Mouse (Mus musculus): ENCODE data around the gene Gm4553. TPM values are rescaled to one million over a fixed set of nuclear protein-coding genes. Genes with fewer than 3 reads are reported as not detected.
"Not testable (repeated sequence)": the region's sequence is repeated elsewhere in the genome, so short reads cannot be mapped to it uniquely, and the experiment has no call there.

Gene Gm4553
- total RNA-seq, 1 experiment: not detected

DNA sequence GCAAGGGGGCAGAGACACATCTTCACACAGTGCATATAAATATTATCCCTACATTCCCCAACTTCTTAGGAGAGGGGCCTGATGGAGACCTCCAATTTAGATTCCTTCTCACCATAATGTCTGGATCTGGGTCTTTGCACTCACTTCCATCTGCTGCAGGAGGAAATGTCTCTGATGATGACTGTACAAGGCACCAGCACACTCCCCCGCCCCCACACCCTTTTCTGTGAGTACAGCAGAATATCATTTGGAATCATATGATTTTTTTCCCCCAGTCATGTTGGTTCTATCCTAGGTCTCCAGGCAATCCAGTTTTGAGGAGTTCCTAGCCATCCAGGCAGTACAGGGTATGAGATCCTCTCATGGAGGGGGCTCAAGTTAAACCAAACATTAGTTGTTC, 13.1 kb upstream of the Gm4553 start:
- Histone ChIP-seq H3K4me1 (ENCODE audit: control insufficient read depth in 2 of 2, insufficient read depth in 2 of 2, low read length in 2 of 2, poor library complexity in 1 of 2) (no peaks in the 10 kb centered on the region), H3K27ac (ENCODE audit: insufficient read depth, low read depth, low read length, poor library complexity, severe bottlenecking) (no peak overlapping the region), H3K36me3 (ENCODE audit: control insufficient read depth, insufficient read depth, low read length, poor library complexity, severe bottlenecking) (no peaks in the 10 kb centered on the region), H3K9me3 (ENCODE audit: control insufficient read depth, insufficient read depth, low read depth, low read length) (no peaks in the 10 kb centered on the region), H3K4me3 (ENCODE audit: insufficient read depth in 1 of 2, low read depth in 1 of 2, low read length in 2 of 2, poor library complexity in 1 of 2, severe bottlenecking in 1 of 2) (no peak overlapping the region), H3K9ac (ENCODE audit: insufficient read depth, low read depth, low read length, poor library complexity, severe bottlenecking) (no peak overlapping the region)
- no peak for DNase-seq (ENCODE audit: low read depth, low spot score)
- in situ Hi-C loops (cut with MboI; ENCODE audit: low sequenced_read_pairs in 2 of 2, unreplicated experiment in 2 of 2): no loop called here
- TF ChIP-seq HCFC1 (IDR thresholded peaks at IDR 0.05; ENCODE audit: borderline replicate concordance, insufficient read depth, low read length) (no peak), MAFK (IDR thresholded peaks at IDR 0.05; ENCODE audit: insufficient read depth, low read depth, low read length) (no peak), CHD2 (IDR thresholded peaks at IDR 0.05; ENCODE audit: low read depth, low read length) (no peak), ZC3H11A (IDR thresholded peaks at IDR 0.05; ENCODE audit: borderline replicate concordance, low read depth, low read length) (no peak), ZNF384 (IDR thresholded peaks at IDR 0.05; ENCODE audit: low read depth, low read length) (no peak)

- H3K9ac ChIP-seq (ENCODE audit: insufficient read depth, low read depth, low read length, poor library complexity, severe bottlenecking); in situ Hi-C loops (cut with MboI; ENCODE audit: low sequenced_read_pairs in 2 of 2, unreplicated experiment in 2 of 2); H3K4me3 ChIP-seq (ENCODE audit: insufficient read depth in 1 of 2, low read depth in 1 of 2, low read length in 2 of 2, poor library complexity in 1 of 2, severe bottlenecking in 1 of 2); H3K4me1 ChIP-seq (ENCODE audit: control insufficient read depth in 2 of 2, insufficient read depth in 2 of 2, low read length in 2 of 2, poor library complexity in 1 of 2); DNase-seq (ENCODE audit: low read depth, low spot score); H3K36me3 ChIP-seq (ENCODE audit: control insufficient read depth, insufficient read depth, low read length, poor library complexity, severe bottlenecking); H3K27ac ChIP-seq (ENCODE audit: insufficient read depth, low read depth, low read length, poor library complexity, severe bottlenecking); H3K9me3 ChIP-seq (ENCODE audit: control insufficient read depth, insufficient read depth, low read depth, low read length): not testable (repeated sequence)
These were observed 10.4 kb upstream of the Gm4553 start, which contains the start of gene Krtap5-2 for GRCm38 (mm10) chr7:142175905-142176304. Gene Krtap5-2 (minus strand): TSS chr7:142176005.

DNA sequence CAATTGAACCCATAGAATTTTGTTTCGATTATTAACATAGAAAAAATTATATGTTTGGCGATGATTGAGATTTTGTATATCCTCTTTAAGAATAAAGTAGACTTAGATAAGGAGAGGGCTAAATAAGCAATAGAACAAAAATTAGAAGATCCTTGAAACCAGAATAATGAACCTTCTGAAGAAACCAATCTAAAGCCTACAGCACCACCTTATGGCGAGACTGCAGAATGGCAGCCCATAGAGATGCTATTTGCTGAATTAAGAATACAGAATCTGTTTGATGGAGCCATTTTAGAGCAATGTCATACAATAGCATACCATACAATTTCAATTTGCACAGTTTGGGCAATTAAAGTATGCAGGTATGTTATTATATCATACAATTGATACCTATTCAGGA, 4.3 kb upstream of the Gm4553 start:
- DNase-seq (ENCODE audit: low read depth, low spot score): peak; percentile 20
- no peak overlapping the region for H3K4me3 ChIP-seq (ENCODE audit: insufficient read depth in 1 of 2, low read depth in 1 of 2, low read length in 2 of 2, poor library complexity in 1 of 2, severe bottlenecking in 1 of 2)
- H3K36me3 ChIP-seq (ENCODE audit: control insufficient read depth, insufficient read depth, low read length, poor library complexity, severe bottlenecking): no peaks in the 10 kb centered on the region
- no peaks in the 10 kb centered on the region for H3K4me1 ChIP-seq (ENCODE audit: control insufficient read depth in 2 of 2, insufficient read depth in 2 of 2, low read length in 2 of 2, poor library complexity in 1 of 2)
- TF ChIP-seq MAFK (IDR thresholded peaks at IDR 0.05; ENCODE audit: insufficient read depth, low read depth, low read length) (no peak), HCFC1 (IDR thresholded peaks at IDR 0.05; ENCODE audit: borderline replicate concordance, insufficient read depth, low read length) (no peak), ZC3H11A (IDR thresholded peaks at IDR 0.05; ENCODE audit: borderline replicate concordance, low read depth, low read length) (0 out of 2 replicates have a peak, but pooled peaks have one; percentile 29), CHD2 (IDR thresholded peaks at IDR 0.05; ENCODE audit: low read depth, low read length) (no peak), ZNF384 (IDR thresholded peaks at IDR 0.05; ENCODE audit: low read depth, low read length) (no peak)
- H3K9ac ChIP-seq (ENCODE audit: insufficient read depth, low read depth, low read length, poor library complexity, severe bottlenecking): no peak overlapping the region
- in situ Hi-C loops (cut with MboI; ENCODE audit: low sequenced_read_pairs in 2 of 2, unreplicated experiment in 2 of 2): no loop called here
- no peak overlapping the region for H3K27ac ChIP-seq (ENCODE audit: insufficient read depth, low read depth, low read length, poor library complexity, severe bottlenecking)
- H3K9me3 ChIP-seq (ENCODE audit: control insufficient read depth, insufficient read depth, low read depth, low read length): no peaks in the 10 kb centered on the region

- no peak overlapping the region for H3K27ac ChIP-seq (ENCODE audit: insufficient read depth, low read depth, low read length, poor library complexity, severe bottlenecking)
- H3K4me3 ChIP-seq (ENCODE audit: insufficient read depth in 1 of 2, low read depth in 1 of 2, low read length in 2 of 2, poor library complexity in 1 of 2, severe bottlenecking in 1 of 2): no peak overlapping the region
- in situ Hi-C loops (cut with MboI; ENCODE audit: low sequenced_read_pairs in 2 of 2, unreplicated experiment in 2 of 2): no loop called here
- no peaks in the 10 kb centered on the region for H3K4me1 ChIP-seq (ENCODE audit: control insufficient read depth in 2 of 2, insufficient read depth in 2 of 2, low read length in 2 of 2, poor library complexity in 1 of 2)
- H3K9me3 ChIP-seq (ENCODE audit: control insufficient read depth, insufficient read depth, low read depth, low read length): no peaks in the 10 kb centered on the region
- H3K9ac ChIP-seq (ENCODE audit: insufficient read depth, low read depth, low read length, poor library complexity, severe bottlenecking): no peak overlapping the region
- no peak for TF ChIP-seq ZNF384 (IDR thresholded peaks at IDR 0.05; ENCODE audit: low read depth, low read length)
- no peak for TF ChIP-seq HCFC1 (IDR thresholded peaks at IDR 0.05; ENCODE audit: borderline replicate concordance, insufficient read depth, low read length)
- no peak for TF ChIP-seq CHD2 (IDR thresholded peaks at IDR 0.05; ENCODE audit: low read depth, low read length)
- no peak for TF ChIP-seq ZC3H11A (IDR thresholded peaks at IDR 0.05; ENCODE audit: borderline replicate concordance, low read depth, low read length)
- no peak for TF ChIP-seq MAFK (IDR thresholded peaks at IDR 0.05; ENCODE audit: insufficient read depth, low read depth, low read length)
- no peak for DNase-seq (ENCODE audit: low read depth, low spot score)
- no peaks in the 10 kb centered on the region for H3K36me3 ChIP-seq (ENCODE audit: control insufficient read depth, insufficient read depth, low read length, poor library complexity, severe bottlenecking)
These were observed 6.2 kb downstream of the Gm4553 start for GRCm38 (mm10) chr7:142159366-142159765.

DNA sequence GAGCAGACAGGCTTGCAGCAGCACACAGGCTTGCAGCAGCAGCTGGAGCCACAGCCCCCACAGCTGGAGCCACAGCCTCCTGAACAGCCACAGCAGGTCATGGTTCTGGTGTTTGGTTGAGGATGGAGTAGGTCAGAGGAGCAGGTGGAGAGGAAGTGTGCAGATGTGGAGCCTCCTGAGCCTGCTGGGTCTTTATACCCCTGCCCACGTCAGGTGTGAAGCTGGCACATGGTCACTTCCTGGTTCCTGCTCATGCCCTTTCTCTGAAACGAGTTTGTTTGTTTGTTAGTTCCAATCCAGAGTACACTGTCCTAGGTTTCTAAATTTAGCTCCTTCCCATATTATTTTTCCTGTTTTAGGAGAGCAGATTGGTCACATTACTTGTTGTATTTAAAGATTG, 8.5 kb downstream of the Gm4553 start, which contains the start of gene Gm29735:
Gm29735 (minus strand) TSS at position 101 of the 400 bp plus-strand sequence.
- DNase-seq (ENCODE audit: low read depth, low spot score); H3K9me3 ChIP-seq (ENCODE audit: control insufficient read depth, insufficient read depth, low read depth, low read length); H3K4me3 ChIP-seq (ENCODE audit: insufficient read depth in 1 of 2, low read depth in 1 of 2, low read length in 2 of 2, poor library complexity in 1 of 2, severe bottlenecking in 1 of 2); H3K27ac ChIP-seq (ENCODE audit: insufficient read depth, low read depth, low read length, poor library complexity, severe bottlenecking); H3K36me3 ChIP-seq (ENCODE audit: control insufficient read depth, insufficient read depth, low read length, poor library complexity, severe bottlenecking); H3K4me1 ChIP-seq (ENCODE audit: control insufficient read depth in 2 of 2, insufficient read depth in 2 of 2, low read length in 2 of 2, poor library complexity in 1 of 2); in situ Hi-C loops (cut with MboI; ENCODE audit: low sequenced_read_pairs in 2 of 2, unreplicated experiment in 2 of 2); H3K9ac ChIP-seq (ENCODE audit: insufficient read depth, low read depth, low read length, poor library complexity, severe bottlenecking): not testable (repeated sequence)

Measured in ES-E14 (cell line).